ENCODE assay signal across 24 mouse cellular contexts in genomic region chr10:13394000-13394399, GRCm38 (mm10).
"Had no signal": no experiment of that assay in that cellular context is flagged by ENCODE, and none has a peak within 500 bp of the region (broad histone marks: within the 10 kb centered on the region; RNA-seq: fewer than 3 reads in every experiment).

No protein-coding gene starts in this region.

- H3K9ac ChIP-seq: forebrain, postnatal 0 days; heart, embryonic 12.5 days; hindbrain, embryonic 12.5 days; hindbrain, embryonic 14.5 days; limb, embryonic 13.5 days; limb, embryonic 15.5 days; liver, embryonic 12.5 days had no signal

- H3K4me2 ChIP-seq: heart, embryonic 12.5 days; hindbrain, embryonic 12.5 days; hindbrain, embryonic 14.5 days; limb, embryonic 13.5 days; limb, embryonic 15.5 days; liver, embryonic 12.5 days had no signal

- H3K27me3 ChIP-seq: heart, embryonic 12.5 days; hindbrain, embryonic 12.5 days; limb, embryonic 13.5 days; limb, embryonic 15.5 days; liver, embryonic 12.5 days had no signal

- H3K9me3 ChIP-seq: heart, embryonic 10.5 days; heart, embryonic 12.5 days; hindbrain, embryonic 10.5 days; hindbrain, embryonic 12.5 days; limb, embryonic 13.5 days; limb, embryonic 15.5 days; liver, embryonic 12.5 days had no signal

- DNase-seq: forebrain, postnatal 0 days; gastrocnemius, adult 2 months; gastrocnemius, postnatal 10 days; gastrocnemius, postnatal 25 days; heart, adult 2 months; heart, postnatal 10 days; heart, postnatal 4 days; kidney, adult 18-20 months; kidney, adult 8-10 months; kidney, postnatal 25 days; kidney, postnatal 4 days; left cerebral cortex, postnatal 4 days had no signal

- H3K27ac ChIP-seq: gastrocnemius, adult 2 months; heart, adult 2 months; heart, embryonic 10.5 days; hindbrain, embryonic 10.5 days; hindbrain, embryonic 12.5 days; hindbrain, embryonic 14.5 days; layer of hippocampus, adult 2 months; limb, embryonic 13.5 days; limb, embryonic 15.5 days; liver, embryonic 12.5 days had no signal

- H3K4me1 ChIP-seq: limb, embryonic 15.5 days; liver, embryonic 12.5 days had no signal

- H3K4me3 ChIP-seq: gastrocnemius, adult 2 months; heart, adult 2 months; heart, embryonic 10.5 days; heart, embryonic 12.5 days; hindbrain, embryonic 10.5 days; hindbrain, embryonic 12.5 days; layer of hippocampus, adult 2 months; limb, embryonic 13.5 days; limb, embryonic 15.5 days; liver, embryonic 12.5 days had no signal

- H3K36me3 ChIP-seq: heart, embryonic 10.5 days; heart, embryonic 12.5 days; hindbrain, embryonic 10.5 days; hindbrain, embryonic 12.5 days; limb, embryonic 13.5 days; limb, embryonic 15.5 days; liver, embryonic 12.5 days had no signal

- ATAC-seq: forebrain, postnatal 0 days; hindbrain, embryonic 16.5 days; inflammation-experienced regulatory T-cells, adult 6 months; intestine, embryonic 16.5 days; liver, embryonic 12.5 days had no signal
